Mouse (Mus musculus) left cerebral cortex, postnatal 25 days (tissue): Measurements from ENCODE around the gene Inhbc. TPM values are rescaled to one million over a fixed set of nuclear protein-coding genes. Genes with fewer than 3 reads are reported as not detected.

Experiments
- DNase-seq, 2 experiments: peaks; one replicate each; pipeline ENCODE4 v3.0.0; 2022; ENCODE audit warnings: low spot score in 2 of 2, mixed read lengths in 1 of 2
- intact Hi-C: fragments of 180-260 bp; cut with DNase I; formaldehyde crosslinking; loops from one replicate; pipeline ENCODE4 v1.15.1; 2025
- total RNA-seq, 2 experiments: library from RNA; stranded (reverse); gene quantifications; 2 replicates each; pipeline ENCODE4 v1.2.3; 2021

Inhbc gene
- total RNA-seq, 2 experiments from 2014 or later = not detected

GRCm38 (mm10) chr10:127353909-127354895 is 16.0 kb downstream of the Inhbc start, which contains the start of gene Inhbe:
Gene Inhbe (minus strand): TSS chr10:127354411.
- intact Hi-C loops = loop anchor here (1.0 to 5.0 kb wide), 3 partner anchors 27 to 128 kb away; partner anchors contain the start of gene R3hdm2
- DNase-seq = peak; percentile 71 to 97

DNA sequence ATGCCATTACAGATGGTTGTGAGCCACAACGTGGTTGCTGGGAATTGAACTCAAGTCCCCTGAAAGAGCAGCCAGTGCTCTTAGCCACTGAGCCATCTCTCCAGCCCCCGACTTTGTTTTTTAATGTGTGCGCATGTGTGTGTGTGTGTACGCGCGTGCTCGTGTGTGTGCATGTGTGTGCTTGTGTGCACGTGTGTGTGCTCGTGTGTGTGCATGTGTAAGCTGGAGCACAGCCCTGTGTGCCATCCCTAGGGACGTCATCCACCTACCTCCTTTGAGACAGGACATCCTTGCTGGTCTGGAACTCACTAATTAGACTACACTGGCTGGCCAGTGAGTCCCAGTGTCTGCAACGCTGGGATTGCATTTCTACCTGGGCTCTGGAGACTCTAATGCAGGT is 17.5 kb downstream of the Inhbc start:
- intact Hi-C loops = loop anchor here (5.0 kb wide), 1 partner anchor 130 kb away; no protein-coding TSS in a partner anchor
- no peak for DNase-seq

DNA sequence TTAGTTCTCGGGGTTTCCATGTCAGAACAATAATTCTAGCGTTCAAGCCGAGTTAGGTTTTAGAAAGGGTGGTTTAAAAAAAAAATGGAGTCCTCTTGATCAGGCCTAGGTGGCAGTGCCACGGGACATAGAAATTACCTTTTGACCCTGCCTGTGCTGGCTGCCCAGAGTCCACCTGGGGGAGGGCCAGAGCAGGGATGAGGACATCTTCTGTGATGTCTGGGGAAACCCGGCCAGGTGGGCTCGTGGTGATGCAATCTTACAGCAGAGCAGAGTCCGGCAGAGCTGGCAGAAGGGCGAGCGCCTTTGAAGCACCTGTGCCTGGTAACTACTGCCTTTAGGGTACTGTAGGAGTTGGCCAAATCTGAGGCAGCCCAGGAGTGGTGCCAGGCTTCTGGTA is 18.0 kb downstream of the Inhbc start:
- intact Hi-C loops = loop anchor here (5.0 kb wide), 1 partner anchor 130 kb away; no protein-coding TSS in a partner anchor
- DNase-seq = no peak

GRCm38 (mm10) chr10:127351719-127352118 is 18.5 kb downstream of the Inhbc start:
- intact Hi-C loops = loop anchor here (5.0 kb wide), 1 partner anchor 131 kb away; no protein-coding TSS in a partner anchor
- no peak for DNase-seq

GRCm38 (mm10) chr10:127351285-127351595 is 19.0 kb downstream of the Inhbc start:
- no peak for DNase-seq
- intact Hi-C loops = loop anchor here (5.0 kb wide), 1 partner anchor 131 kb away; no protein-coding TSS in a partner anchor

- DNase-seq = peak; percentile 72 to 80
- intact Hi-C loops = loop anchor here (5.0 kb wide), 1 partner anchor 132 kb away; no protein-coding TSS in a partner anchor
Measured at GRCm38 (mm10) chr10:127350594-127351284, 19.5 kb downstream of the Inhbc start.

- intact Hi-C loops = loop anchor here (5.0 kb wide), 1 partner anchor 132 kb away; no protein-coding TSS in a partner anchor
- peak; percentile 33 to 85 for DNase-seq
Measured at GRCm38 (mm10) chr10:127349810-127350209, 20.4 kb downstream of the Inhbc start.

DNA sequence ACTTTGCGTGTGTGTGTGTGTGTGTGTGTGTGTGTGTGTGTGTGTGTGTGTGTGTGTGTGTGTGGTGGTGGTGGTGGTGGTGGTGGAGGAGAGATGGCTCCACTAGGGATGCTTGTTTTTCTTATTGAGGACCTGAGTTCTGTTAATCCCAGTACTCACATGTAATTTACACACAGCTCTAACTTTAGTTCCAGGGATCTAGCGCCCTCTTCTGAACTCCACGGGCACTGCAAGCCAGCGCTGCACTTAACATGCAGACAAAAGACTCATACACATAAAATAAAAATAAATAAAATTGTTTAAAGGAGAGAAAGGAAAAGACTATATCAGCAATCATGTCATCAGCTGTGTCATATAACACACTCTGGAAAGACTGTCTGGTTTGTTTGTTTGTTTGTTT is 21.3 kb downstream of the Inhbc start:
- intact Hi-C loops = no loop called here
- DNase-seq = no peak

DNA sequence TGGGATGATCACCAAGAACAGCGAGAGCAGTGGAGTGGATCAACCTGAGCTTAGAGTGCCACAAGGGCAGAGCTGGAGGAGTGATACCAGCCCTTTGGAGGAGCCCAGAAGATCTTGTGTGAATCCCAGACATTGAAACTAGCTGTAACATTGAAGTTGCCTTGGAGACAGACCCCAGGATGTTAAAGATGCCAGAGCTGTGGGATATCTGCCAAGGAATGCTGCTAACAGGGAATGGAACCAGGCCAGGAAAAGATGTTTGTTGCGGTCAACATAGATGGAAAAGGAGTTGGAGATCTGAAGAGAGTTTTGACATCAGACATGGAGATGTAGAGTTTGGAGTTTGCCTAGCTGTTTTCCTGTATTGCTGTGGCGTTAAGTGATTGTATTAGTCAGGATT is 24.1 kb downstream of the Inhbc start:
- no peak for DNase-seq
- intact Hi-C loops = no loop called here

DNA sequence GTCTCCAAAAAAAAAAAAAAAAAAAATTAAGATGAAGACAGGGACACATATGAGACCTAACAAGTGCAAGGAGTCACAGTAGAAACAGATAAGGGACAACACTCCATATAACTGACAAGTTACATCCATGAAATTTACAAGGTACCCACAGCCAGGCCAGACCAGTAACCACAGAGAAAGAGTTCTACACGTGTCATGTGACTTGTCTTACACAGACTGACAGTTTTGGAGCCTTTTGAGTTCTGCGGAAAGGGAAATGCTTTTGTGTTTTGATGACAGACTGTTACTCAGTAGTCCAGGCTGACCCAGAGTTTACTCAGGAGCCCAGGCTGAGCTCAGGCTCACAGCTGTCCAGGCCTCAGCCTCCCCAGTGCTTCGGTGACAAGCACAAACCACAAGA is 27.2 kb downstream of the Inhbc start:
- DNase-seq = no peak
- intact Hi-C loops = no loop called here

GRCm38 (mm10) chr10:127341891-127342639 is 28.2 kb downstream of the Inhbc start, which contains the start of gene Gli1:
Gene Gli1 (minus strand): TSS chr10:127341974.
- intact Hi-C loops = no loop called here
- peak; percentile 66 to 81 for DNase-seq

DNA sequence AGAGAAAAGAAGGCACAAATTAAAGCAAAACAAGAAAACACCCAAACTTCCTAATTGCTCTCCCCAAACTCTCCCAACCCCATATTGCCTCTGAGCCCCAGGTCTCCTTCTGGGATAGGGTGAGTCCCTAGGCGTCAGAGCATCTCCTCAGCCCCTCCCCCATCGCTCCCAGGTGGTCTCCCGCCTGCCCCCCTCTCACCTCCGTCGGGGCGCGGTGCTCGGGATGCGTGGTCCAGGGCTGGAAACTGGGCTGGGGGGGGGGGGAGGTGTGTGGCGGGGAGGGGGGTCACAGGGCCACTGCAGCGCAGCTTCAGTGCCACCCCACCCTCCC is 28.9 kb downstream of the Inhbc start:
- intact Hi-C loops = no loop called here
- no peak for DNase-seq

GRCm38 (mm10) chr10:127340577-127341359 is 29.5 kb downstream of the Inhbc start:
- no peak for DNase-seq
- intact Hi-C loops = no loop called here

GRCm38 (mm10) chr10:127339683-127340576 is 30.3 kb downstream of the Inhbc start:
- DNase-seq = no peak
- intact Hi-C loops = loop anchor here (2.0 kb wide), 1 partner anchor 197 kb away; no protein-coding TSS in a partner anchor

- DNase-seq = peak; percentile 90 to 95
- intact Hi-C loops = loop anchor here (2.0 kb wide), 1 partner anchor 198 kb away; no protein-coding TSS in a partner anchor
Measured at GRCm38 (mm10) chr10:127338930-127339682, 31.1 kb downstream of the Inhbc start.

- no peak for DNase-seq
- intact Hi-C loops = loop anchor here (2.0 kb wide), 1 partner anchor 199 kb away; no protein-coding TSS in a partner anchor
Measured at GRCm38 (mm10) chr10:127337536-127338099, 32.6 kb downstream of the Inhbc start.

- no peak for DNase-seq
- intact Hi-C loops = no loop called here
Measured at GRCm38 (mm10) chr10:127336952-127337351, 33.3 kb downstream of the Inhbc start.
